Mouse (Mus musculus) layer of hippocampus, adult 8-10 months (tissue): ENCODE measurements around the gene Cttnbp2. TPM values are rescaled to one million over a fixed set of nuclear protein-coding genes. Genes with fewer than 3 reads are reported as not detected.

Source experiments
- microRNA-seq, 2 experiments: library from miRNA; unstranded; fragments of <30 nt; microRNA quantifications; one replicate each; pipeline ENCODE4 v1.2.0; 2022
- total RNA-seq, 4 experiments: library from RNA; stranded (reverse); gene quantifications; 2 replicates each; pipeline ENCODE4 v1.2.4; 2022

The Cttnbp2 gene
- total RNA-seq, 4 experiments from 2014 or later: 227 to 270 (median 252) TPM

Small RNA genes within 50 kb of the gene (microRNA-seq; reads per million reads assigned to microRNA genes)
- gene Gm26233: 0 reads per million in 2 experiments
